Mouse (Mus musculus) ES-Bruce4 (cell line): ENCODE results near the gene Ccsap. TPM values are rescaled to one million over a fixed set of nuclear protein-coding genes. Genes with fewer than 3 reads are reported as not detected.
"Not testable (repeated sequence)": the region's sequence is repeated elsewhere in the genome, so short reads cannot be mapped to it uniquely, and the experiment has no call there.

Experiments used
- H3K27ac ChIP-seq: 2 replicates; pipeline ENCODE4 v1.5.1; 2012; ENCODE audit warnings: low read length, inconsistent platforms; ENCODE audit not compliant: insufficient read depth
- H3K27me3 ChIP-seq: 2 replicates; pipeline ENCODE4 v1.6.1; 2012; ENCODE audit warnings: mild to moderate bottlenecking, low read length, inconsistent platforms; ENCODE audit not compliant: control insufficient read depth, poor library complexity, insufficient read depth, severe bottlenecking
- H3K36me3 ChIP-seq: 2 replicates; pipeline ENCODE4 v1.6.1; 2012; ENCODE audit warnings: inconsistent platforms, mild to moderate bottlenecking, low read length, moderate library complexity; ENCODE audit not compliant: control insufficient read depth, poor library complexity, insufficient read depth, severe bottlenecking
- H3K4me1 ChIP-seq: one replicate; pipeline ENCODE4 v1.8.1; 2011; ENCODE audit warnings: low read length; ENCODE audit not compliant: control insufficient read depth, insufficient read depth
- H3K4me3 ChIP-seq: 2 replicates; pipeline ENCODE4 v1.5.1; 2011; ENCODE audit warnings: low read depth, mild to moderate bottlenecking, low read length
- H3K9ac ChIP-seq: 2 replicates; pipeline ENCODE4 v1.6.1; 2012; ENCODE audit warnings: low read depth, mild to moderate bottlenecking, inconsistent platforms; ENCODE audit not compliant: poor library complexity, severe bottlenecking
- H3K9me3 ChIP-seq: replicated peaks from 2 replicates; pipeline ENCODE4 v1.6.1; 2012; ENCODE audit warnings: mild to moderate bottlenecking, low read length, inconsistent platforms; ENCODE audit not compliant: control insufficient read depth, poor library complexity, insufficient read depth, severe bottlenecking
- CTCF ChIP-seq: IDR thresholded peaks from one replicate; pipeline ENCODE4 v1.8.1; 2011; ENCODE audit warnings: low read depth, low read length
- EP300 ChIP-seq: IDR thresholded peaks from 2 replicates; pipeline ENCODE4 v1.6.1; 2011; ENCODE audit warnings: low read depth, low read length; ENCODE audit not compliant: insufficient read depth
- POLR2A ChIP-seq: IDR thresholded peaks from one replicate; pipeline ENCODE4 v1.8.1; 2011; ENCODE audit warnings: low read length; ENCODE audit not compliant: insufficient read depth
- polyA plus RNA-seq: library from polyadenylated mRNA; stranded (reverse); fragments of >200 nt; gene quantifications from 2 replicates; pipeline ENCODE4 v1.2.4, GENCODE M21; 2011; ENCODE audit warnings: low read depth; ENCODE audit not compliant: missing spikeins, insufficient read depth, insufficient read length

Ccsap gene
- polyA plus RNA-seq, 1 experiment: 6.6 TPM

DNA sequence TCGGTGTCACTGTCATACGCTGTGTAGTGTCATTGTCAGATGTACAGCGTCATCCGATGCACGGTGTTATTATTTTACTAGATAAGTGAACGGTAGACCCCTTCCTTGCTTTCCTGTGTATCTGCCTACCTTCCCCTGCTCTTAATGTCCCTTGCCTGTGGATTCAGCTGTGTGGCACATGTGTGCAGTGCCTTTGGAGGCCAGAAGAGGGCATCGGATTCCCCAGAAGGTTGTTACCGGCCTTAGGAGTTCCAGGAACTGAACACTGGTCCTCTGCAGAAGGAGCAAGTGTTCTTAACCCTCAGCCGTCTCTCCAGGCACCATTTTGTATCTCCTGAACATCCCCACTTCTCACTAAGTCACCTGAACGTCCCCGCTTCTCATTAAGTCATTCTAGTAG, 42.3 kb downstream of the Ccsap start:
- no peaks in the 10 kb centered on the region for H3K36me3 ChIP-seq
- no peaks in the 10 kb centered on the region for H3K27me3 ChIP-seq
- H3K27ac ChIP-seq: no peak overlapping the region
- TF ChIP-seq EP300 (no peak), CTCF (peak; percentile 74)
- H3K4me1 ChIP-seq: no peaks in the 10 kb centered on the region
- H3K4me3 ChIP-seq: no peak overlapping the region
- no peak overlapping the region for H3K9ac ChIP-seq
- no peaks in the 10 kb centered on the region for H3K9me3 ChIP-seq

DNA sequence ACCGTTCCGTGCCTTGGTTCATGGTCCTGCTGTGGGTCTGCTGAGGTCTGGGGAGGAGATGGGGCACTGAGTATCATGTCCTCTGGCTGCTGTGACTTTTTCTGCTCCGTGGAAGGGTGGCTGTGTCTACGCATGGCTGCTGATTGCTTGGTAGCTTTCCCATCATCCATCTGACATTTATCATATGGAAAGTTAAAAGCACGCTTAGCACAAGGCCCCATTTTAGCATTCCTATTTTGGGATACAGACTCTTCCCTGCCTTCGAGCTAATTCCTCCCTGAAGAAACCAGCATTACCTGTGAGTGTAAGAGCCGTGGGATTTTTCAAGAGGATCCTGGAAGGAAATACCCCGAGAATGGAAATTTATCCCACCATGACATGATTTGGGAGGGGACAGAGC, 43.1 kb downstream of the Ccsap start:
- no peak for TF ChIP-seq CTCF
- TF ChIP-seq POLR2A: no peak
- TF ChIP-seq EP300: no peak
- Histone ChIP-seq H3K27ac (no peak overlapping the region), H3K36me3 (no peaks in the 10 kb centered on the region)

DNA sequence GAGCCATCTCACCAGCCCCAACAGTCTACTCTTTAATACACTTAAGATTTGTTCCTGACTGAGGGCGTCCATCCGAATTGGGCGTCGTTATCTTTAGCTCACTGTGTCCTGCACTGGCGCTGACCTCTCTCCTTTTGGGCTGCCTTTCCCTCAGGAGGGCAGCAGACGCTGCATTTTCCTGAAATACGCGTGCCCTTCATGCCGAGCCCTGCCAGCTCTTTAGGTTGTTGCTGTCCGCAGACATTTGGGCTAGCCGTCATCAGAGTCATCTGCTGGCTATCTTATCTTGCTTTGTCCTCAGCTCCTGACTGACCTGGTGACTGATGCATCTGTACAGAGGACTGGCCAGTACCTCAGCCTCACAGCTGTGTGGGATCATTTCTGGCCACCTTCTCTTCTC, 44.7 kb downstream of the Ccsap start:
- Histone ChIP-seq H3K4me3 (no peak overlapping the region), H3K9ac (no peak overlapping the region), H3K36me3 (no peaks in the 10 kb centered on the region), H3K4me1 (no peaks in the 10 kb centered on the region), H3K9me3 (no peaks in the 10 kb centered on the region), H3K27ac (no peak overlapping the region), H3K27me3 (no peaks in the 10 kb centered on the region)
- no peak for TF ChIP-seq POLR2A
- no peak for TF ChIP-seq EP300
- TF ChIP-seq CTCF: no peak

More for the DNA sequence above, 43.1 kb downstream of the Ccsap start:
- Histone ChIP-seq H3K9ac (no peak overlapping the region), H3K9me3 (no peaks in the 10 kb centered on the region), H3K4me1 (no peaks in the 10 kb centered on the region), H3K4me3 (no peak overlapping the region), H3K27me3 (no peaks in the 10 kb centered on the region)

DNA sequence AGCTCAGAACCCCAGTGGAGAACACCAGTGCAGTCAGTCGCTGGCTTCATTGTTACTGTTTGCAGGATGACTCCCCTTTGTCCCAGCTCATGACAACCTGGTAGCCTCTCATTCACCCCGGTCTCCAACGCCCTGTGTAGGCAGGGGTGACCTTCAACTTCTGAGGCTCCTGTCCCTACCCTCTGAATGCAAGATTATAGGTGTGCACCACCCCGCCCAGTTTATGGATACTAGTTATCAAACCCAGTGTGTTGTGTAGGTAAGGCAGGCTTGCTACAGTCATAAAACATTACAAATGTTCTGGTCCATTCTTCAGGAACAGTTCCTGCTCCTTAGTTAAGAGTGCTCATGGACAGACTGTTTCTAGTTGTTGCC, 46.1 kb downstream of the Ccsap start:
- no peaks in the 10 kb centered on the region for H3K4me1 ChIP-seq
- no peak overlapping the region for H3K4me3 ChIP-seq
- TF ChIP-seq POLR2A (no peak), CTCF (no peak), EP300 (no peak)
- H3K36me3 ChIP-seq: no peaks in the 10 kb centered on the region
- no peak overlapping the region for H3K27ac ChIP-seq
- H3K9ac ChIP-seq: no peak overlapping the region
- no peaks in the 10 kb centered on the region for H3K9me3 ChIP-seq
- no peaks in the 10 kb centered on the region for H3K27me3 ChIP-seq

DNA sequence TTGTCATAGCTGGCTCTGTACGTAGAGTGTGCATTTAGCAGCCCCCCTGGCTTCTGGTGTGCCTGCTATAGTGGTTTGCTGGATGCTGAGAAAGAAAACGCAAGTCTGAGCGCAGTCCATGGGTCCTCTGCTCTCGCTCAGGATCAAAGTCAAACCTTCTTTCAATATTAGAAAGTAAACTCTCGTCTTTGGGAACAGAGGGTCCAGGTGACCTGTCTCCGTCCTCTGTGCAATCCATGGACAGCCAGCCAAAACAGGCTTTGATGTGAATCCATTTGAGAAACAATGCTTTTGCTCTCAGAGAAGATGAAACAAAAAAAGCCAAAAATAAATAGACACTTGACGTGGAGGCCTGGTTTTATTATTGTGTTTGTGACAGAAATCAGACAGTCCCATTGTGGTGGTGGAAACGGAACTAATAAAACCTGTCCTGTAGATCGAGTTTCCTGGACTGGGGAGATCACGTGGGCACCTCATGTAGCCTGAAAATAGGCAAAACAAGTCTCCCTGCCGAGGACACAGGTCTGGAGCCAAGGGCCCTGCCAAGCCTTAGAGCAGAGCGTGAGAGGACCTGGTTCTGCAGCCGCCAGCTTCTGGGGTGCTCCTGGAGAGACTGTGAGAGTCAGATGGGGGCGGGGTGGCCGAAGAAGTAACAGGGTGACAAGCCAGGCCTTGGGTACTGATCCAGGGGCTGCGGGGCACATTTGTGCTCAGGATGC, 46.7 kb downstream of the Ccsap start:
- H3K27ac ChIP-seq: no peak overlapping the region
- H3K36me3 ChIP-seq: no peaks in the 10 kb centered on the region
- TF ChIP-seq EP300 (no peak), POLR2A (no peak), CTCF (no peak)
- H3K4me3 ChIP-seq: no peak overlapping the region
- H3K9me3 ChIP-seq: no peaks in the 10 kb centered on the region
- H3K4me1 ChIP-seq: no peaks in the 10 kb centered on the region
- H3K9ac ChIP-seq: no peak overlapping the region
- H3K27me3 ChIP-seq: no peaks in the 10 kb centered on the region

DNA sequence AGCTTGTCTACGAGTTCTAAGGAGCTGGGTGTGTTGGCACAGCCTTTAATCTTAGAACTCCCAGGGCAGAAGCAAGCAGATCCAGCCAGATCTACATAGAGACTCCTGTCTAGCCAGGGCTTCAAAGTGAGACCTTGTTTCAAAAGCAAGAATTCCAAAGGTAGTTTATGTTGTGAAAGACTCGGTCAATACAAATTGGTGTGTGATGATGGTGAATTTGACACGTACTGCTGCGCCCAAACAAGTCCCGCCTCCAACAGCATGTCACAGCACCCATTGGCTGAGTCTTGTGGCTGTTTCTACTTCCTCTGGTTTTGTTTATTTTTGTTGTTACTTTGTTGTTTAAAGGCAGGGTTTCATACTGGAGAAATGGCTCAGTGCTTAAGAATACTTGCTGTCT, 47.8 kb downstream of the Ccsap start:
- Histone ChIP-seq H3K4me1 (no peaks in the 10 kb centered on the region), H3K9ac (no peak overlapping the region), H3K9me3 (no peaks in the 10 kb centered on the region), H3K27ac (no peak overlapping the region), H3K27me3 (no peaks in the 10 kb centered on the region), H3K36me3 (no peaks in the 10 kb centered on the region), H3K4me3 (no peak overlapping the region)
- no peak for TF ChIP-seq EP300
- no peak for TF ChIP-seq POLR2A
- no peak for TF ChIP-seq CTCF

DNA sequence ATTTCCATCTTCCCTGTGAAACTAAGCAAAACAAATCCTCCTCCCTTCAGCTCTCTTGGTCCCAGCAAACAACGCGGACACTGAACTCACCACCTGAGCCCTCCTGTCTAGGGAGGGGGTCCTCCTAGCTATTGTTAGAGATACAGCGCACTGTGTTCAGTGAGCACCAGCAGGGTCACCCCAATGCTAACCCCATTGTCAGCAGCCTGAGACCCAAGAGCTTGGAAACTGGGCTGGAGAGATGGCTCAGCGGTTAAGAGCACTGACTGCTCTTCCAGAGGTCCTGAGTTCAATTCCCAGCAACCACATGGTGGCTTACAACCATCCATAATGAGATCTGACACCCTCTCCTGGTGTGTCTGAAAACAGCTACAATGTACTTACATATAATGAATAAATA, 50.7 kb downstream of the Ccsap start:
- not testable (repeated sequence) for H3K9me3 ChIP-seq, H3K4me3 ChIP-seq, H3K36me3 ChIP-seq, H3K4me1 ChIP-seq, H3K27ac ChIP-seq, H3K9ac ChIP-seq, H3K27me3 ChIP-seq
